Mouse (Mus musculus) MEL (cell line): ENCODE data around the gene H2afj. TPM values are rescaled to one million over a fixed set of nuclear protein-coding genes. Genes with fewer than 3 reads are reported as not detected.
A peak's percentile ranks its signal among the peaks of the same experiment; 100 is the strongest.

Experiments
- DNase-seq: peaks from one replicate; pipeline ENCODE4 v3.0.0; 2011; ENCODE audit warnings: low read depth, low spot score
- H3K27ac ChIP-seq: 2 replicates; pipeline ENCODE4 v1.5.1; 2012; ENCODE audit warnings: low read depth, mild to moderate bottlenecking, control low read depth, low read length, moderate library complexity; ENCODE audit not compliant: control insufficient read depth
- H3K27me3 ChIP-seq, 2 experiments: fragments of 150-350 bp in 1 of 2; sonication (generic) in 1 of 2; 2 replicates each; pipeline ENCODE4 v1.6.1; 2012; ENCODE audit warnings: low read length in 2 of 2, mild to moderate bottlenecking in 2 of 2, improper control_type of control experiment in 1 of 2, moderate library complexity in 1 of 2; ENCODE audit not compliant: insufficient read depth in 2 of 2, control insufficient read depth in 1 of 2
- H3K36me3 ChIP-seq, 2 experiments: 2 replicates each; pipeline ENCODE4 v1.6.1; 2012 to 2014; ENCODE audit warnings: low read length in 2 of 2, improper control_type of control experiment in 1 of 2, inconsistent platforms in 1 of 2, mild to moderate bottlenecking in 1 of 2; ENCODE audit not compliant: insufficient read depth in 2 of 2, control insufficient read depth in 1 of 2
- H3K4me1 ChIP-seq, 2 experiments: fragments of 150-350 bp in 1 of 2; sonication (generic) in 1 of 2; 2 replicates each; pipeline ENCODE4 v1.6.1; 2012; ENCODE audit warnings: low read length in 2 of 2, improper control_type of control experiment in 1 of 2, mild to moderate bottlenecking in 1 of 2; ENCODE audit not compliant: insufficient read depth in 2 of 2, control insufficient read depth in 1 of 2
- H3K4me3 ChIP-seq, 2 experiments: fragments of 150-350 bp in 1 of 2; sonication (generic) in 1 of 2; 2 replicates each; pipeline ENCODE4 v1.5.1; 2012; ENCODE audit warnings: low read depth in 2 of 2, low read length in 2 of 2, mild to moderate bottlenecking in 2 of 2, moderate library complexity in 2 of 2, control low read depth in 1 of 2, improper control_type of control experiment in 1 of 2; ENCODE audit not compliant: control insufficient read depth in 1 of 2, insufficient read depth in 1 of 2
- H3K79me2 ChIP-seq: 2 replicates; pipeline ENCODE4 v1.6.1; 2012; ENCODE audit warnings: mild to moderate bottlenecking, low read length, moderate library complexity; ENCODE audit not compliant: control insufficient read depth, poor library complexity, insufficient read depth
- H3K9ac ChIP-seq: 2 replicates; pipeline ENCODE4 v1.6.1; 2012; ENCODE audit warnings: low read depth, mild to moderate bottlenecking, control low read depth, low read length, moderate library complexity; ENCODE audit not compliant: control insufficient read depth, poor library complexity, severe bottlenecking
- H3K9me3 ChIP-seq: fragments of 150-350 bp; sonication (generic); replicated peaks from 2 replicates; pipeline ENCODE4 v1.6.1; 2012; ENCODE audit warnings: mild to moderate bottlenecking, low read length, improper control_type of control experiment, moderate library complexity; ENCODE audit not compliant: insufficient read depth
- CHD1 ChIP-seq: IDR thresholded peaks from 2 replicates; pipeline ENCODE4 v1.6.1; 2012; ENCODE audit warnings: low read depth, mild to moderate bottlenecking, inconsistent platforms, low read length, improper control_type of control experiment
- CHD2 ChIP-seq: IDR thresholded peaks from 2 replicates; pipeline ENCODE4 v1.6.1; 2011; ENCODE audit warnings: low read length, improper control_type of control experiment
- E2F4 ChIP-seq: IDR thresholded peaks from 2 replicates; pipeline ENCODE4 v1.6.1; 2011; ENCODE audit warnings: low read depth, low read length, improper control_type of control experiment, borderline replicate concordance
- ELF1 ChIP-seq: IDR thresholded peaks from 2 replicates; pipeline ENCODE4 v1.6.1; 2014; ENCODE audit warnings: low read depth, mild to moderate bottlenecking, inconsistent platforms, low read length, improper control_type of control experiment, moderate library complexity
- GATA1 ChIP-seq: IDR thresholded peaks from 2 replicates; pipeline ENCODE4 v1.6.1; 2011; ENCODE audit warnings: low read depth, low read length, improper control_type of control experiment
- HCFC1 ChIP-seq: IDR thresholded peaks from 2 replicates; pipeline ENCODE4 v1.6.1; 2012; ENCODE audit warnings: low read depth, mild to moderate bottlenecking, inconsistent platforms, low read length, improper control_type of control experiment, moderate library complexity
- KAT2A ChIP-seq: conservative IDR thresholded peaks from 2 replicates; pipeline ENCODE4 v1.6.1; 2012; ENCODE audit warnings: low read depth, low read length, improper control_type of control experiment, inconsistent platforms
- MAFK ChIP-seq: IDR thresholded peaks from 2 replicates; pipeline ENCODE4 v1.6.1; 2011; ENCODE audit warnings: low read depth, mild to moderate bottlenecking, low read length, improper control_type of control experiment, borderline replicate concordance
- MAZ ChIP-seq: IDR thresholded peaks from 2 replicates; pipeline ENCODE4 v1.6.1; 2012; ENCODE audit warnings: low read depth, mild to moderate bottlenecking, inconsistent platforms, low read length, improper control_type of control experiment
- MXI1 ChIP-seq: IDR thresholded peaks from 2 replicates; pipeline ENCODE4 v1.6.1; 2011; ENCODE audit warnings: mild to moderate bottlenecking, low read depth, low read length, improper control_type of control experiment
- MYB ChIP-seq: IDR thresholded peaks from 2 replicates; pipeline ENCODE4 v1.6.1; 2011; ENCODE audit warnings: mild to moderate bottlenecking, low read depth, low read length, improper control_type of control experiment
- MYC ChIP-seq: IDR thresholded peaks from 2 replicates; pipeline ENCODE4 v1.6.1; 2011; ENCODE audit warnings: low read depth, mild to moderate bottlenecking, low read length, improper control_type of control experiment, moderate library complexity
- NELFE ChIP-seq: IDR thresholded peaks from 2 replicates; pipeline ENCODE4 v1.6.1; 2011; ENCODE audit warnings: low read depth, low read length, improper control_type of control experiment
- POLR2A ChIP-seq, 2 experiments: IDR thresholded peaks; 2 replicates each; pipeline ENCODE4 v1.6.1; 2011 to 2012; ENCODE audit warnings: low read length in 2 of 2, mild to moderate bottlenecking in 2 of 2, control low read depth in 1 of 2, improper control_type of control experiment in 1 of 2, low read depth in 1 of 2, moderate library complexity in 1 of 2; ENCODE audit not compliant: control insufficient read depth in 1 of 2, insufficient read depth in 1 of 2, poor library complexity in 1 of 2
- POLR2AphosphoS2 ChIP-seq: IDR thresholded peaks from 2 replicates; pipeline ENCODE4 v1.6.1; 2011; ENCODE audit warnings: low read length, improper control_type of control experiment
- POLR2AphosphoS5 ChIP-seq: IDR thresholded peaks from 2 replicates; pipeline ENCODE4 v1.6.1; 2012; ENCODE audit warnings: low read depth, borderline replicate concordance, mild to moderate bottlenecking, inconsistent platforms, low read length, moderate library complexity, mixed read lengths
- RAD21 ChIP-seq: IDR thresholded peaks from 2 replicates; pipeline ENCODE4 v1.6.1; 2011; ENCODE audit warnings: mild to moderate bottlenecking, low read depth, low read length, improper control_type of control experiment
- RCOR1 ChIP-seq: IDR thresholded peaks from 2 replicates; pipeline ENCODE4 v1.6.1; 2012; ENCODE audit warnings: low read depth, mild to moderate bottlenecking, inconsistent platforms, low read length, improper control_type of control experiment
- SMC3 ChIP-seq: IDR thresholded peaks from 2 replicates; pipeline ENCODE4 v1.6.1; 2011; ENCODE audit warnings: low read depth, low read length, improper control_type of control experiment
- TAL1 ChIP-seq: IDR thresholded peaks from 2 replicates; pipeline ENCODE4 v1.6.1; 2012; ENCODE audit warnings: mild to moderate bottlenecking, inconsistent platforms, low read length, moderate library complexity, mixed read lengths
- TBP ChIP-seq: IDR thresholded peaks from 2 replicates; pipeline ENCODE4 v1.8.0; 2011; ENCODE audit warnings: low read depth, low read length, improper control_type of control experiment
- TCF12 ChIP-seq: IDR thresholded peaks from 2 replicates; pipeline ENCODE4 v1.6.1; 2014; ENCODE audit warnings: low read depth, mild to moderate bottlenecking, inconsistent platforms, low read length, improper control_type of control experiment, moderate library complexity
- UBTF ChIP-seq: IDR thresholded peaks from 2 replicates; pipeline ENCODE4 v1.6.1; 2012; ENCODE audit warnings: low read depth, mild to moderate bottlenecking, inconsistent platforms, low read length, improper control_type of control experiment, moderate library complexity, borderline replicate concordance; ENCODE audit not compliant: insufficient read depth
- USF1 ChIP-seq: IDR thresholded peaks from 2 replicates; pipeline ENCODE4 v1.6.1; 2014; ENCODE audit warnings: low read depth, mild to moderate bottlenecking, inconsistent platforms, low read length, improper control_type of control experiment, moderate library complexity
- USF2 ChIP-seq, 2 experiments: IDR thresholded peaks; 2 replicates each; pipeline ENCODE4 v1.6.1; 2011 to 2012; ENCODE audit warnings: improper control_type of control experiment in 2 of 2, low read length in 2 of 2, borderline replicate concordance in 1 of 2, inconsistent platforms in 1 of 2, low read depth in 1 of 2, mild to moderate bottlenecking in 1 of 2; ENCODE audit not compliant: insufficient read depth in 1 of 2
- ZNF384 ChIP-seq: IDR thresholded peaks from 2 replicates; pipeline ENCODE4 v1.6.1; 2012; ENCODE audit warnings: low read depth, mild to moderate bottlenecking, inconsistent platforms, low read length, improper control_type of control experiment
- polyA plus RNA-seq, 2 experiments: library from polyadenylated mRNA; stranded (reverse) in 1 of 2; unstranded in 1 of 2; fragments of >175 nt in 1 of 2; fragments of >200 nt in 1 of 2; gene quantifications; 2 replicates each; pipeline versions ENCODE4 v1.2.1 to v1.2.4; 2012; ENCODE audit warnings: low replicate concordance in 2 of 2, low read depth in 1 of 2; ENCODE audit not compliant: insufficient read length in 2 of 2, insufficient read depth in 1 of 2, missing spikeins in 1 of 2
- total RNA-seq: library from RNA; depleted of rRNA; stranded (reverse); fragments of 300-350 nt; gene quantifications from 2 replicates; pipeline ENCODE4 v1.2.3, GENCODE M21; 2012

Gene H2afj
- total and polyA plus RNA-seq, 3 experiments: 111 to 176 TPM; not detected in 1

DNA sequence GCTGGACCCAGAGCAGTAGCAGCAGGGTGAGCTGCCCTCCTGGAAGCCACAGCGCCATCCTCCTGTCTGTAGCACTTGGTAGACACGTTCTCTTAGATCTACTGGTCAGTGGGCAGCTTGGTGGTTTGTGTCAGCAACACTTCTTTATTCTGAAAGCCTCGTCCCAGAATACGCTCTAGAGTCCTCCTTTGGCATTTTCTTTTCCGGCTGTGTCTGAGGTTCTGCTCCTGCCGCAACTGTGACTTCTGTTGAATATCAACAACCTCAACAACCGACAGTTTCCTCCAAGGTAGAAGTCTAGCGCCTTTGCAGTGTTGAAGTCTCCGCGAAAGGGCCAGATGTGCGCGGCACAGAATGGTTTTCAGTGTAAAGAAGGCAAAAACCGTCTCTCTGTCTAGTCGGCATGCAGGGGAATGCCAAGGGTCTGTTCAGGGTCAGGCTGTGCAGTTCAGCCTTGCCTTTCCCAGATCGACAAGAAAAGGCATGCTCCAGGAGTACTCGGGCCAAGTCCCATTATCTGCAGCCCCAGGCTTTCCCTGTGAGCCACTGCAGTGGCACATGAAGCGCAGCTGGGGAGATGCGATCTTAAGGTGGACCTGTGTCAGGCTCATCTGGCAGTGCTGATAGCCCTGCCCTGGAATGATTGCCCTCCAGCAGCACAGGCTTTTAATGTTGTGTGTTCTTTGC is 49.3 kb downstream of the H2afj start, which contains the start of gene Art4 (continued):
- no peak for TF ChIP-seq MYB
- no peak for TF ChIP-seq USF1
- no peak; the same call in none of the 2 replicates for TF ChIP-seq MXI1
- TF ChIP-seq POLR2AphosphoS5: no peak
- TF ChIP-seq RAD21: no peak; the same call in 1 of the 2 replicates
- TF ChIP-seq ZNF384: no peak
- TF ChIP-seq SMC3: peak; percentile 25
- peak; percentile 94 for TF ChIP-seq TAL1
- no peak; the same call in 1 of the 2 replicates for TF ChIP-seq CHD2
- 0 out of 2 replicates have a peak, but pooled peaks have one; percentile 32 for TF ChIP-seq UBTF
- no peak for TF ChIP-seq POLR2A (IDR thresholded peaks at IDR 0.05; ENCODE audit: control insufficient read depth in 1 of 2, insufficient read depth in 1 of 2, low read depth in 1 of 2, low read length in 2 of 2, poor library complexity in 1 of 2)
- peak; percentile 72 for TF ChIP-seq RCOR1
- 0 out of 2 replicates have a peak, but pooled peaks have one; percentile 15 for TF ChIP-seq MAFK
- no peak for TF ChIP-seq USF2 (IDR thresholded peaks at IDR 0.05; ENCODE audit: borderline replicate concordance in 1 of 2, insufficient read depth in 1 of 2, low read depth in 1 of 2, low read length in 2 of 2)
- peak; percentile 87 for TF ChIP-seq GATA1
- TF ChIP-seq, all 39 proteins: peak for 13

DNA sequence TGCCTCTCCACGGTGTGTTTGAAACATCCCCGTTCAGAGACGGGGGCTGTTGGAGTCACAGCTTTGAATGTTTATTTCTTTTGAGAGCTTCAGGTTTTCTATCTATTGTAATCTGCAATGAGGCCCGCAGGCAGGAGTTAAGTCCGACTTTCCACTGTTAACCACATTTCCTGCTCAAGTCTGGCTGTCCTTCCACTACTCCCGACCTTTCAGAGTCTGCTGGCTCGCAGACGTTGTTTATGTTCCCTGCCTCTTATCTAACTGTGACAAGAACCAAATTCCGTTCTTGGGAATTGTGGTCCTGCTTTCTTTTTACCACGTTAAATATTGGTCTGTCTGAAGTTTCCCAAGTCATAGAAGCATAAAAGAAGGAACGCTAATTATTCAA is 49.8 kb downstream of the H2afj start:
- H3K27me3 ChIP-seq: no peaks in the 10 kb centered on the region
- H3K4me3 ChIP-seq: peak overlapping the region; percentile 16 to 67
- H3K9me3 ChIP-seq: no peaks in the 10 kb centered on the region
- H3K27ac ChIP-seq: peak overlapping the region; percentile 14; the same call in 1 of the 2 replicates
- no peaks in the 10 kb centered on the region for H3K79me2 ChIP-seq
- DNase-seq: no peak
- peaks cover 0 to 9% of the 10 kb centered on the region in 2 experiments; a peak in 2 of 4 replicates for H3K36me3 ChIP-seq
- TF ChIP-seq MYC (0 out of 2 replicates have a peak, but pooled peaks have one; percentile 2), CHD1 (no peak), E2F4 (no peak)
- TF ChIP-seq, all 39 proteins: peak for 1
- peak overlapping the region; percentile 43 for H3K9ac ChIP-seq
- peaks cover 0 to 22% of the 10 kb centered on the region in 2 experiments; a peak in 3 of 4 replicates for H3K4me1 ChIP-seq

DNA sequence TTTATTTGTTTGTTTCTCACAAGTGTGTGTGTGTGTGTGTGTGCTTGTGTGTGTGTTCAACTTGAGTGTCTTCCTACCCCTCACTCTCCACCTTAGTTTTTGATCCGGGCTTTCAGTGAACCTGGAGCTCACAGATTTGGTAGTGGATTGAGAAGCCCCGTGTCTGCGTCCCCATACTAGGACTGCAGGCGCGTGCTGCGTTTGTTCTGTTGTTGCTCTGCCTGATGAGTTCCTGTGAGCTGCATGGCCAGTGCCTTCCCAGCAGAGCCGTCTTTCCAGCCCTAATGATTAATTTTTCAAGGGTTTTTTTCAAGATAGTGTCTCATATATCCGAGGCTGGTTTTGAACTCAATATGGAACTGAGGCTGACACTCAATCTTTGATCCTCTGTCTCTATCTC is 50.4 kb downstream of the H2afj start:
- Histone ChIP-seq H3K36me3 (peaks cover 0 to 9% of the 10 kb centered on the region in 2 experiments; a peak in 2 of 4 replicates), H3K4me3 (peak overlapping the region; percentile 16 to 67), H3K9ac (peak overlapping the region; percentile 21; the same call in 1 of the 2 replicates), H3K27ac (no peak overlapping the region), H3K9me3 (no peaks in the 10 kb centered on the region), H3K4me1 (peaks cover 0 to 22% of the 10 kb centered on the region in 2 experiments; a peak in 3 of 4 replicates), H3K27me3 (peaks cover 0 to 2% of the 10 kb centered on the region in 2 experiments; a peak in 2 of 4 replicates), H3K79me2 (no peaks in the 10 kb centered on the region)
- DNase-seq: peak; percentile 43
- no peak for TF ChIP-seq HCFC1
- no peak for TF ChIP-seq UBTF
- no peak; the same call in 1 of the 2 replicates for TF ChIP-seq MYC
- no peak for TF ChIP-seq TCF12
- no peak for TF ChIP-seq E2F4
- no peak for TF ChIP-seq MYB
- no peak for TF ChIP-seq POLR2AphosphoS2
- TF ChIP-seq USF1: no peak
- no peak for TF ChIP-seq MAZ
- no peak for TF ChIP-seq CHD2
- TF ChIP-seq NELFE: no peak
- no peak for TF ChIP-seq ELF1
- no peak for TF ChIP-seq KAT2A
- TF ChIP-seq TBP: no peak
- no peak for TF ChIP-seq POLR2A (IDR thresholded peaks at IDR 0.05; ENCODE audit: control insufficient read depth in 1 of 2, insufficient read depth in 1 of 2, low read depth in 1 of 2, low read length in 2 of 2, poor library complexity in 1 of 2)
